Mouse (Mus musculus) stomach, postnatal 0 days (tissue): Measurements from ENCODE around the gene Tln1.

Source experiments
- CTCF ChIP-seq: IDR thresholded peaks from 2 replicates; pipeline ENCODE4 v1.5.1; 2016; ENCODE audit warnings: antibody characterized with exemption, low read depth, mild to moderate bottlenecking, moderate library complexity
- EP300 ChIP-seq: optimal IDR thresholded peaks from 2 replicates; pipeline ENCODE3; 2016; ENCODE audit warnings: antibody characterized with exemption

DNA sequence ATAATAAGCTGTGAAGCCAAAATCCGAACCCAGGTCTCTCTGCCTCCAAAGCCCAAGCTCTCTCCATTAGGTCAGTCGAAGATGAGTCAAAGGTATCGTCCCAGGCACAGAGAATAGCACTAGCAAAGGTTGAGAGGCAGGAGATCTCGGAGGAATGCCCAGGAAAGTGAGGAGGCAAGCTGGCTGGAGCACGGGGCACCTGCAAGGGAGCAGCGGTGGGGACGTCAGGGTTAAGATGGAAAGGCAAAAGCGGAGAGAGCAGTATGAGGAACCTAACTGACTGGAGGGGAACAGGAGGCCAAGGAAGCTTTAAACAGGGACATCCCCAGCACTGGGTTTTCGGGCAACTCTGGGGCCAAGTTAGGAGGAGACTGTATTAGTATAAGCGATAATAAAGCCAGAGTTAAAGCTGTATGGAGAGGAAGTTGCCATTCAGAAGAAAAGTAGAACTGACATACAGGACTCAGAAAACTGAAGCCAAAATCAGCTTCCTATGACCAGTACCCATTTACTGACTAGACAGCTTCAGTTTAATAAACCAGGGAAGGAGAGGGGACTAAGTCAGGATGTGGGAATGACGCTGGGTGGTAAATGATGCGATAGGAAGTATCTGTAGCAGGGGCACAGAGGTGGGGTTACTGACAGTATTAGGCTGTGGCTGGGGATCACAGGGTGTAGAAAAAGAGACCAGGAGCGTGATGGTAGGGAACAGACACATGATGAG lies 2.8 kb downstream of the Tln1 start:
- TF ChIP-seq CTCF (no peak), EP300 (no peak)
